Mouse (Mus musculus) gonadal fat pad, adult 2 months (tissue): ENCODE data around the gene Cldn12. TPM values are rescaled to one million over a fixed set of nuclear protein-coding genes. Genes with fewer than 3 reads are reported as not detected.

Source experiments
- DNase-seq: peaks from one replicate; pipeline ENCODE4 v3.0.0-alpha.2; 2012; ENCODE audit warnings: low read depth
- polyA plus RNA-seq: library from polyadenylated mRNA; depleted of rRNA; stranded (reverse); fragments of >200 nt; gene quantifications from 2 replicates; pipeline ENCODE4 v1.2.3, GENCODE M21; 2012; rRNA removed

The Cldn12 gene
- polyA plus RNA-seq, 1 experiment, result 21.3 TPM

- DNase-seq, result no peak
Observed at GRCm38 (mm10) chr5:5494269-5495005, 20.3 kb downstream of the Cldn12 start.

GRCm38 (mm10) chr5:5492163-5492562 lies 22.6 kb downstream of the Cldn12 start:
- no peak for DNase-seq

- no peak for DNase-seq
Observed at GRCm38 (mm10) chr5:5486071-5486470, 28.7 kb downstream of the Cldn12 start.

GRCm38 (mm10) chr5:5483254-5483858 lies 31.4 kb downstream of the Cldn12 start:
- no peak for DNase-seq

- DNase-seq, result no peak
Observed at GRCm38 (mm10) chr5:5481662-5482061, 33.1 kb downstream of the Cldn12 start.

GRCm38 (mm10) chr5:5479043-5479442 lies 35.7 kb downstream of the Cldn12 start, which contains the start of gene 1700015F17Rik:
TSS of gene 1700015F17Rik (minus strand) at chr5:5479143.
- no peak for DNase-seq

GRCm38 (mm10) chr5:5476133-5476532 lies 38.6 kb downstream of the Cldn12 start:
- no peak for DNase-seq

GRCm38 (mm10) chr5:5465256-5465655 lies 49.5 kb downstream of the Cldn12 start:
- no peak for DNase-seq

Other genes starting within 250 kb of the Cldn12 start
- gene Cdk14, start 94.6 kb downstream of the Cldn12 start, polyA plus RNA-seq, result 8.9 and 10.6 TPM in 2 replicates
- 0.41 and 0.80 TPM in 2 replicates for gene 1700015F17Rik, start 35.8 kb downstream of the Cldn12 start, polyA plus RNA-seq
- 4.1 TPM in 2 replicates for gene Gtpbp10, start 44.6 kb upstream of the Cldn12 start, polyA plus RNA-seq
- gene Gm8773, start 58.8 kb upstream of the Cldn12 start, polyA plus RNA-seq, result 0.15 and 0.19 TPM in 2 replicates
- 1.7 and 2.0 TPM in 2 replicates for gene Cfap69, start 149.3 kb upstream of the Cldn12 start, polyA plus RNA-seq
- gene Steap2, start 179.6 kb upstream of the Cldn12 start, polyA plus RNA-seq, result 4.0 and 4.9 TPM in 2 replicates
- 0.61 and 1.2 TPM in 2 replicates for gene Steap1, start 234.4 kb upstream of the Cldn12 start, polyA plus RNA-seq